Mouse (Mus musculus) activated CD4-positive, CD25-positive, alpha-beta regulatory T cell (primary cell): ENCODE results near the gene Disp3. TPM values are rescaled to one million over a fixed set of nuclear protein-coding genes. Genes with fewer than 3 reads are reported as not detected.

Experiments used
- polyA plus RNA-seq, 2 experiments: library from polyadenylated mRNA; unstranded; fragments of 100-300 nt; shearing (Covaris generic); gene quantifications; one replicate each; pipeline ENCODE4 v1.2.1; 2017

Disp3 gene
- polyA plus RNA-seq = not detected

DNA sequence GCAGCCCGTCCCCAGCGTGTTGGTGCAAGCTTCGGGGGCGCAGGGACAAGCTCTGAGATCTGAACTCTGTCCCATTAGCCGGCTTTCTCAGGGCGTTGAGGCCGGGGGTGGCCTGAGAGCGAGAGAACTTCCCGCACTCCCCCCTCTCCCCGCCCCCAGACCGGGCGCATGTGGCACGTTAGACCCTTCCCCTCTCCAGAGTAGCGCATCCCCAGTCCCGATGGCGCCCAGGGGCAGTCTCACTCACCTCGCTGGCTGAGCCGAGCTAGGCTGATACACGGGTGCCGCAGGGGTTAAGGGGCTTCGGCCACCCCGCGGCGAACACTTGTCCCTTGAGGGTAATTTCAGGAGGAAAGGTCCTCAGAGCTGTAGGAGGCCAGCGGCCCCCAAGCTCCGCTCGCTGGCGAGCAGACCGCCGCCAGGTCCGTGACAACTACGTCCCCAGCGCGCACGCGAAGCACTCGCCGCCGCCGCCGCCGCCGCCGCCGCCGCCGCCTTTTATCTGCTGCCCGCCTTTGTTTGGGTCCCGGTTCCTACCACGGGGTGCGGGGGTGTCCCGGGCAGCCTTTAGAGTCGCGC, at the start of gene Disp3:
Disp3 (minus strand) TSS at position 490 of the 579 bp plus-strand sequence.

Other genes starting within 250 kb of the Disp3 start
- 1 to 10 TPM; 3.8 to 4.6 TPM for gene Clcn6, start 249.1 kb downstream of the Disp3 start, polyA plus RNA-seq
- gene Mthfr, start 248.9 kb downstream of the Disp3 start, polyA plus RNA-seq = 10 to 100 TPM in 1 of 2 experiments, 1 to 10 TPM in 1; 7.2 to 14.7 TPM
- gene Agtrap, start 199.9 kb downstream of the Disp3 start, polyA plus RNA-seq = 10 to 100 TPM; 15.2 to 22.8 TPM
- 10 to 100 TPM; 54.0 to 59.1 TPM for gene Mad2l2, start 157.6 kb downstream of the Disp3 start, polyA plus RNA-seq
- gene Draxin, start 157.3 kb downstream of the Disp3 start, polyA plus RNA-seq = under 1 TPM in 1 of 2 experiments, not detected in 1; 0.04 TPM
- gene Fbxo6, start 135.8 kb downstream of the Disp3 start, polyA plus RNA-seq = 10 to 100 TPM; 44.0 to 67.0 TPM
- gene Fbxo44, start 127.5 kb downstream of the Disp3 start, polyA plus RNA-seq = 1 to 10 TPM; 6.1 to 9.0 TPM
- gene Fbxo2, start 127.3 kb downstream of the Disp3 start, polyA plus RNA-seq = not detected
- gene Ubiad1, start 156.8 kb upstream of the Disp3 start, polyA plus RNA-seq = 10 to 100 TPM in 1 of 2 experiments, 1 to 10 TPM in 1; 9.9 to 16.0 TPM
- 10 to 100 TPM; 21.0 to 21.2 TPM for gene Mtor, start 160.6 kb upstream of the Disp3 start, polyA plus RNA-seq
- gene Angptl7, start 212.5 kb upstream of the Disp3 start, polyA plus RNA-seq = under 1 TPM in 1 of 2 experiments, not detected in 1; 0.55 TPM